Mouse (Mus musculus) embryonic stem cell, embryonic (primary cell): ENCODE measurements at regions not wholly inside any gene's neighbourhood (a gene's known extent, or its start where the extent isn't known, plus 50 kb on each side); places are given as distances from the start of the nearest gene placed in this dataset.
"Not testable (repeated sequence)": the region's sequence is repeated elsewhere in the genome, so short reads cannot be mapped to it uniquely, and the experiment has no call there.

Experiments
- CTCF ChIA-PET, 4 experiments: fragments of 300-600 bp in 2 of 4; fragments of 350-600 bp in 2 of 4; sonication (Branson Sonifier 250); formaldehyde crosslinking; loops; one replicate each; lab custom pipeline; 2022; ENCODE audit warnings: inconsistent platforms in 2 of 4; lab: Charles Lee
- POLR2A ChIA-PET, 4 experiments: fragments of 300-600 bp in 2 of 4; fragments of 350-600 bp in 2 of 4; sonication (Branson Sonifier 250); formaldehyde crosslinking; loops; one replicate each; lab custom pipeline; 2022; ENCODE audit warnings: antibody characterized with exemption in 4 of 4, inconsistent platforms in 1 of 4; lab: Charles Lee

GRCm38 (mm10) chr14:15841390-15842023, 402.7 kb upstream of the Lrrc3b start:
- POLR2A ChIA-PET = interaction anchor here in 1 of 4 experiments (0.6 kb wide), 1 partner anchor 523 kb away, joined by 3 read pairs; no protein-coding TSS in a partner anchor

GRCm38 (mm10) chr14:15842024-15842599, 403.3 kb upstream of the Lrrc3b start:
- ChIA-PET CTCF (no interaction called here), POLR2A (no interaction called here)

More at GRCm38 (mm10) chr14:15841390-15842023, 402.7 kb upstream of the Lrrc3b start:
- CTCF ChIA-PET = no interaction called here

- POLR2A ChIA-PET = no interaction called here
Measured at GRCm38 (mm10) chr14:15868520-15868919, 380.6 kb upstream of the Ngly1 start.

DNA sequence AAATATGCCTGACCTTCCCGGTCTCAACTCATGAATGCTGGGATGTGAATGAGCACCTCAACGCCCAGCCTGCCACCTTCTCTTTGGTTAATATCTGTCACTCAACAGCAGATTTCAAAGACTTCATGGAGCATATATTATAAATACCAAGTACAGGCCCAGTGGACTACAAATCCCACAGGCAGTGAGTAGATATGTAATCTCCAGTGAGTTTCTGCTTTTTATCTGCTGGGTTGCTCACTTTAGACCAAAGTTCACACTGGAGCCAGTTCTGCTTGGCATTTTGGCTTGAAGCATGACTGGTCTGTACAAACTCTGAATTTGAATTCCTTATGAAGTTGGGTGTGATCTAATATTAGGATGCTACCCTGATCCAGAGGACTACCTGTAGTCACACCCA, 377.1 kb upstream of the Ngly1 start:
- ChIA-PET CTCF (no interaction called here), POLR2A (no interaction called here)

More at GRCm38 (mm10) chr14:15868520-15868919, 380.6 kb upstream of the Ngly1 start:
- CTCF ChIA-PET = no interaction called here

GRCm38 (mm10) chr14:15880146-15880545, 368.9 kb upstream of the Ngly1 start:
- CTCF ChIA-PET = no interaction called here
- POLR2A ChIA-PET = no interaction called here

GRCm38 (mm10) chr14:15881284-15881683, 367.8 kb upstream of the Ngly1 start:
- ChIA-PET CTCF (interaction anchor here in 2 of 4 experiments (0.6 kb wide), 2 partner anchors 499 to 526 kb away, joined by 3 to 4 read pairs; no protein-coding TSS in a partner anchor), POLR2A (no interaction called here)

DNA sequence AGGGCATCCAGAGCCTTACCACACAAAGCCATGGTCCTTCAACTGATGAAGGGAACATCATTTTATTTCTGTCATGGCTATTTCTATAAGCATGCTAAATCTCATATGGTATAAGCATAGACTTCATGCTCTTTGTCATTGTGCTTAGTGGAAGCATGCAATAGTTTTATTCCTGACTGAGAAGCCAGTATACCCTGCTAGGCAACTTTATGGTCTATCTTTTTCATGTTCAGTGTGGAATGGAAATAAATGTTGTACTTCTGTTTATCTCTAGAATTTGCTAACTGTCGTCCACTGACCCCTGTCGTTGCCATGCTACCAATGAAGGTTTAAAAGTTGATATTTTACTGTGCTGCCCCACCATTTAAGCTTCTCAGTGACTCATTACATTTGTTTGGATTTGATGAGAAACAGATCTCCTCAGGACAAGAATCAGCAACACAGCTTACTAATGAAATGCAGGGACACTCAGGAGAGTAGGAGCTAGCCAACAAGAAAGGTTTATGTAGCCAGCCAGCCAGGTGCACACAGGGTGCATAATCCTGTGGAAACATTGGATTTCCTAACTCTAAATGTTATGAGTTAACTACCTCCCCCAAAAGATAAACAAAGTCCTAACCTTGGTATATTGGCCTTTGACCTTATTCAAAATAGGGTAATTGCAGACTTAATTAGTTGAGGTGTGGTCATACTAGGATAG, 364.3 kb upstream of the Ngly1 start:
- CTCF ChIA-PET = no interaction called here
- POLR2A ChIA-PET = no interaction called here

GRCm38 (mm10) chr14:15897098-15897497, 352.0 kb upstream of the Ngly1 start:
- POLR2A ChIA-PET = no interaction called here
- CTCF ChIA-PET = no interaction called here

- POLR2A ChIA-PET = not testable (repeated sequence)
Measured at GRCm38 (mm10) chr14:15906429-15906828, 342.7 kb upstream of the Ngly1 start.

GRCm38 (mm10) chr14:15913206-15913605, 335.9 kb upstream of the Ngly1 start:
- CTCF ChIA-PET, POLR2A ChIA-PET: not testable (repeated sequence)

More at GRCm38 (mm10) chr14:15906429-15906828, 342.7 kb upstream of the Ngly1 start:
- CTCF ChIA-PET = not testable (repeated sequence)

- ChIA-PET POLR2A (no interaction called here), CTCF (no interaction called here)
Measured at GRCm38 (mm10) chr14:15914176-15914575, 334.9 kb upstream of the Ngly1 start.

GRCm38 (mm10) chr14:15924676-15925075, 324.4 kb upstream of the Ngly1 start:
- POLR2A ChIA-PET, CTCF ChIA-PET: not testable (repeated sequence)

DNA sequence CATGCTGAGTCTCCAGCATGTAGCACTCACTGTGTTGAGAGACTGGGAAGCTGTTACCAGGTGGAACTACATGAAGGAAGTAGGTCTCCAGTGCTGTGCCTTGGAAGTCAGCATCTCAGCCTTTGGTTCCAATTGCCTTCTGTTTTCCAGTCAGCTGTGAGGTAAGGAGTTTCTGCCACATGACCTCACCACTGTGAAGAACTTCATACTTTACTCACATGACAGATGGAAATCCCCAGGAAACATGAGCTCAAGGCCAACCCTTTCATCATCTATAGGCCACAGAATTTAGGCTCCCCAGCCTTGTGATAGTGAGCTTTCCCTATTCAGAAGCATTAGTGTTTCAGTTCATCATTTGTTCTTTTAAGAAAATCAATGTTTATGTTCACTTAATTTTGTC, 314.4 kb upstream of the Ngly1 start:
- ChIA-PET CTCF (no interaction called here), POLR2A (no interaction called here)

- ChIA-PET POLR2A (no interaction called here), CTCF (no interaction called here)
Measured at GRCm38 (mm10) chr14:15970321-15970720, 278.8 kb upstream of the Ngly1 start.

DNA sequence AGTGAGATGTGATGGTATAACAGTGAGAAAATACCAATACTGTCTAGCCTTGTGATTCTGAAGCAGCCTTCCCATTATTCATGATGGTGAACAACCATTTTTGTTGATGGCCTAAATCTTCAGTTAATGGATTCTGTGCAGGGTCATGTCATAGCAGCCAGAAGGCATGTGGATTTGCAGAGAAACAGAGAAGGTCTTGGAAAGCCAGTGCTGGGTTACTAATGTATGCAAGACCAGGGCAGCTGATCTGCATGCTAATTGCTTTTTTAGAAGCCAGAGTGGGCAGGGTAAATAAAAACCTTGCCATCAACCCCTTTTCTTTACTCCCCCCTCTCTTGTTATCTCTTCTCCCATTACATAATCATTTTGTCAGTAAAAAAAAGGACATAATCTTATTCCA, 278.3 kb upstream of the Ngly1 start:
- CTCF ChIA-PET = no interaction called here

GRCm38 (mm10) chr14:15971306-15971705, 277.8 kb upstream of the Ngly1 start:
- ChIA-PET CTCF (no interaction called here), POLR2A (no interaction called here)

More for the DNA sequence above, 278.3 kb upstream of the Ngly1 start:
- POLR2A ChIA-PET = no interaction called here

DNA sequence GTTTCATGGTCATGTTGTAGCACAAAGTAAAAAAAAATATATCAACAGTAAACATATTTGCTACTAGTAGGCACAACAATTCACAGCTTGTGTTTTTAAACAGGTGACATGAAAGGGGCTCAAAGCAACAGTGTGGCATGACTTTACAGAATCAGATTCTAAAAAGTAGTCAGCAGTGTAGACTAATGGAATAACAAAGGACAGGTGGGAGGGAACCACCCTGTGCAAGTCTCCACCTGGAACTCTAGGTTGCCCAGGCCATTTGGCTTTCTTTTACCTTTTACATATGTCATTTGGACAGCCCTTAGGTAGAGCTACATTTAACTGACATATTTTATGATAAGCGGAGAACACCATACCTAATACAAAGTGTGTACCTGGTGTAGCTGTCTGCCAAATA, 271.7 kb upstream of the Ngly1 start:
- POLR2A ChIA-PET = interaction anchor here in 2 of 4 experiments (0.6 to 1.5 kb wide), 6 partner anchors 12 to 496 kb away, joined by 3 to 6 read pairs (median 4); no protein-coding TSS in a partner anchor

DNA sequence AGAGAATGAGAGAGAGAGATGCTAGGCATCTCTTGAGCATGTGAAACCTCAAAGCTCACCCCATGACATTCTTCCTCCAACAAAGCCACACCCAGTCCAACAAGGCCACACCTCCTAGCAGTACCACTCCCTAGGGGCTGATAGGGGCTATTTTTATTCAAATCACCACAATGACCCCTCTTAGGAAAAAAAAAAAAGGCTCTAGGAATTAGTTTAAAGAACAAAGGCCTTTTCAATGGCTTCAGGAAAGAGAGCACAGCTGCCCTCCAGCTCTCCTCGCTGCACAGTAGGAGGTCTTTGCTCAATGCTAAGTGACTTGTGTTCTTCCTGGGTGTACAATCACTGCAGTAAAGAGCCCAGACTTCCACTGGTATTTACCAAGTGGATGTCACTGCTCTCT, 270.8 kb upstream of the Ngly1 start:
- ChIA-PET CTCF (interaction anchor here in 1 of 4 experiments (0.7 kb wide), 1 partner anchor 456 kb away, joined by 3 read pairs; no protein-coding TSS in a partner anchor), POLR2A (interaction anchor here in 3 of 4 experiments (0.6 to 1.5 kb wide), 5 partner anchors 13 to 334 kb away, joined by 3 to 6 read pairs (median 3); no protein-coding TSS in a partner anchor)

More for the DNA sequence above, 271.7 kb upstream of the Ngly1 start:
- CTCF ChIA-PET = no interaction called here

DNA sequence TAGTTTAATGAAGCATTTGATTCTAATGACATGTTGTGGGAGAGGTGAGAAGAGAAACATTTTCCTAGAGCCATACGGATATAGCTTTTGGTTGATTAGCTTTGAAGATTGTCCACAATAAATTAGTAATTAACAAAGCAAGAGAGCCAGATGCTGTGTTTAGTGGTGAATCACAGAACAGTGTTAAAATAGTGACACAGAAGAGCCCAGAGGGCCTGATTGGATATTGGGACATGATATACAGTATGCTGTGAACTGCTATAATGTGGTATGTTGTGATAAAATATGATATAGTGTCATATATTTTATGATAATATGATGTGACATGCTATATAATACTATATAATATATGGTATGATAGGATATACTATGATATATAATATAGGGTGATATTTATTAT, 243.7 kb upstream of the Ngly1 start:
- ChIA-PET POLR2A (no interaction called here), CTCF (no interaction called here)

GRCm38 (mm10) chr14:16006968-16007367, 242.1 kb upstream of the Ngly1 start:
- ChIA-PET CTCF (no interaction called here), POLR2A (no interaction called here)
